Mouse (Mus musculus): ENCODE results near the gene Isl2.

The Isl2 gene

GRCm38 (mm10) chr9:55538377-55538776 lies at the start of gene Isl2:
Gene Isl2, plus strand, starts transcription at chr9:55538672.
- DNase-seq, result no peak

GRCm38 (mm10) chr9:55507922-55508321 lies 30.6 kb upstream of the Isl2 start:
- DNase-seq, result peak in 1 of 2 experiments; percentile 17

GRCm38 (mm10) chr9:55508701-55509100 lies 29.8 kb upstream of the Isl2 start:
- no peak for DNase-seq

- DNase-seq, result no peak
Observed at GRCm38 (mm10) chr9:55509731-55510130, 28.7 kb upstream of the Isl2 start.

GRCm38 (mm10) chr9:55510651-55511235 lies 27.7 kb upstream of the Isl2 start:
- no peak for DNase-seq

- DNase-seq, result peak in 1 of 2 experiments; percentile 74
Observed at GRCm38 (mm10) chr9:55511521-55511993, 26.9 kb upstream of the Isl2 start.

- peak; percentile 97 to 98 for DNase-seq
Observed at GRCm38 (mm10) chr9:55512027-55512543, 26.4 kb upstream of the Isl2 start, which contains the start of gene Etfa. Gene Etfa, minus strand, starts transcription at chr9:55512243.

GRCm38 (mm10) chr9:55525716-55526115 lies 12.8 kb upstream of the Isl2 start:
- DNase-seq, result no peak

GRCm38 (mm10) chr9:55535907-55536306 lies 2.6 kb upstream of the Isl2 start:
- peak in 1 of 2 experiments; percentile 75 for DNase-seq

GRCm38 (mm10) chr9:55539006-55539405 lies 534 bp downstream of the Isl2 start:
- no peak for DNase-seq

- DNase-seq, result no peak
Observed at GRCm38 (mm10) chr9:55539661-55540390, 1.4 kb downstream of the Isl2 start.

GRCm38 (mm10) chr9:55540391-55540770 lies 1.9 kb downstream of the Isl2 start:
- no peak for DNase-seq

GRCm38 (mm10) chr9:55540888-55541287 lies 2.4 kb downstream of the Isl2 start:
- DNase-seq, result peak; percentile 66

- peak; percentile 34 to 44 for DNase-seq
Observed at GRCm38 (mm10) chr9:55541681-55542365, 3.4 kb downstream of the Isl2 start.

- DNase-seq, result peak in 1 of 2 experiments; percentile 33
Observed at GRCm38 (mm10) chr9:55542366-55543325, 4.2 kb downstream of the Isl2 start.

- DNase-seq, result no peak
Observed at GRCm38 (mm10) chr9:55543336-55543702, 4.8 kb downstream of the Isl2 start.

GRCm38 (mm10) chr9:55543703-55544401 lies 5.4 kb downstream of the Isl2 start:
- DNase-seq, result peak; percentile 52 to 59

- peak; percentile 58 for DNase-seq
Observed at GRCm38 (mm10) chr9:55544861-55545555, 6.5 kb downstream of the Isl2 start.

- DNase-seq, result no peak
Observed at GRCm38 (mm10) chr9:55545556-55546175, 7.2 kb downstream of the Isl2 start.
